Mouse (Mus musculus): ENCODE measurements around the gene Sdk2.

Sdk2 gene

DNA sequence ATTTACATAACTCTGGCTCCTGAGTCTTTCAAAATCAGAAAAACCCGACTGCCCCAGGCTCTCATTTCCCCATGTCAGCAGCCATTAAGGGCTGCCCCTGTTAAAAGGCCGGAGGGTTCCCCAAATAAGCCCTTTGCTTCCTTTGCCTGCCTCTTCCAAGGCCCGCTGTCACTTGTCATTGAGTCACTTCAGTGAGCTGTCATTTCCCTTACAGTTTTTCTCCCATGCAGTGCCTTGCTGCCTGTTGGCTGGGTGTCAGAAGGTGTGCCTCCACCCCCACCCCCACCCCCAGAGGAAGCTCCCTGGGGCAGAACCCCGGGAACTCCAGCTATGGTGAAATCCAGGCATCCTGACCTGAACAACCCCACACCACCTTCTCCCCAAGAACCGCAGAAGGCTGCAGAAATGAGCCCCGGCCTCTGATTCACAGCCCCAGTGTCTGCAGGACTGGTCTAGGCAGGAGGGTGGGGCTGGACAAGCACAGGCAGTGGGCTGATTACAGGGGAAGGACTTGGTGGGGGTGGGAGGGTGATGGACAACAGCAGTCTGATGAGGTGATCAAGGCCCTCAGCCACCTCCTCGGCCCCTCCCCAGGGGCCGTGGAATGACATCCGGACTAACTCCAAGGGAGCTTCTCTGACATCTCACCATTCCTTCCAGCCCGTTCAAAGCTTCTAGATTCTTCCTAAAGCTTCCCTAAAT is 300.4 kb downstream of the Sdk2 start:
- DNase-seq (ENCODE audit: low read depth): peak; percentile 34

DNA sequence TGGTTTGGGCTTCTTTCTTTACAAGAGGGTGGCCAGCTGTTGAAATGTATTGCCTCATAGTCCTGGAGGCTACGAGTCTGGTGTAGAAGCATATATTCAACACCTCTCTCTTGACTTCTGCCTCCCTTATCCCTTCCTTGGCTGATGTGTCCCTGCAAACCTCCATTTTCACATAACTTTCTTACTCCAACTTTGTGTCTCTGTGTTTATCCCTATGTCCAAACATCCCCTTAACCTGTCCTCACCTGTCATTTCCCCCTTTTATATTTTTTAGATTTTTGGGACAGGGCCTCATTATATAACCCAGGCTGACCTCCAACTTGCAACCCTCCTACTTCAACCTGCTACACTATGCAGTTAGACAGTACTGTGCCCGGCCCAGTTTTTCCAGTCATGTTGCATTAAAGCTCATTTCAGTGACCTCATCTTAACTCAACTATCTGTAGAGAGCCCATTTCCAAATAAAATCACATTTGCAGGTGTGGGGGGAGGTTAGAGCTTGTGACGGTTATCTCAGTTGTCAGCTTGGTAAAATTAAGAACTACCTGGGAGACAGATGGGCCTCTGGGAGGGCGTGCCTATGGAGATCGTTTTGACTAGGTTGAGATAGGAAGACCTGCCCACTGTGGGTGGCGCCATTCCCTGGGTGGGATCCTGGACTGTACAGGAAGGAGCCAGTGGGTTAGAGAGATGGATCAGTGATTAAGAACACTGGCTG is 302.6 kb downstream of the Sdk2 start:
- DNase-seq (ENCODE audit: low read depth): no peak

DNA sequence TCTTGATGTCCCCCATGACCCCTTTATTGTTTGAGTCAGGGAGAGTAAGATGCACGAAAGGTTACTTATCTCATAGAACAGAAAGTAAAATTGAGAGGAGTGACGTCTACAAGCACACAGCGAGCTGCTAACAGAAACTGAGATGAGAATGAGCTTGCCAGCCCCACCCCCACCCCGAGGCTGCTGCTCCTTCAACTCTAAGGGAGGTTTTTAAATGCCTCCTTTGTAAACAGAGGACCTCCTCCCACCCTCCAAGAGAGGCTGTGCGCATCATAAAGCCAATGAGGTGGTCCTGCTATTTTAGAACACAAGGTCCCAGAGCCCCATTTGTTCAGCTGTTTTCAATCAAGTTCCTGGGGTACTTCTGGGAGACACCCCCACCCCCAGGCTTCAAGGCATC is 303.4 kb downstream of the Sdk2 start:
- no peak for DNase-seq (ENCODE audit: low read depth)

DNA sequence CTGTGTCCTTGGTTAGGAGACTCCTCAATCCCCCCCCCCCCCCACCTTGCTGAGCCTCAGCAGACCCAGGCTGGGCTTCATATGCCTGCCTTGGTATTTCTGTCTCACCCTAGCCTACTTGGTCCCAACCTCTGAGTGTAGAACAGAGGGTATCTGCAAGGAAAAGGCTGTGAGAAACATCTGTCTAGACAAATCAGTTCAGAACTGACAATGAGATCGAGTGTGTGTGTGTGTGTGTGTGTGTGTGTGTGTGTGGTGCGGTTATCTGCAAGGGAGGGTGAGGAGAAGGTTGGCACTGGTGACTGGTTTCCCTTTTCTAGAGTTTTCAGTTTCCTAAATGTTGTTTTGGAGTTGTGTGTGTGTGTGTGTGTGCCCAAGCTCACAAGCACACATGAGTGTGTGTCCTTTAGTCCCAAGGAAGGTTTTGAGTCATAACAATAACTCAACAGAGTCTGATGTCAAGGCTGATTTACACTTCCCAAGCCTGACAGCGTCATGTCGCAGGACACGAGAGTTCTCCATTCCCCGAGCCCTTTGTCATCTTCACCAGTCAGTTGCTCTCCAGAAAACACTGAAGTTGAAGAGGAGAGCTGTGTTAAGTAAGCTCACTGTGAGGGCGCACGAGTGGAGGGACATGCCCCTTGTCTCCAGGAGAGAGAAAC is 304.6 kb downstream of the Sdk2 start:
- no peak for DNase-seq (ENCODE audit: low read depth)

DNA sequence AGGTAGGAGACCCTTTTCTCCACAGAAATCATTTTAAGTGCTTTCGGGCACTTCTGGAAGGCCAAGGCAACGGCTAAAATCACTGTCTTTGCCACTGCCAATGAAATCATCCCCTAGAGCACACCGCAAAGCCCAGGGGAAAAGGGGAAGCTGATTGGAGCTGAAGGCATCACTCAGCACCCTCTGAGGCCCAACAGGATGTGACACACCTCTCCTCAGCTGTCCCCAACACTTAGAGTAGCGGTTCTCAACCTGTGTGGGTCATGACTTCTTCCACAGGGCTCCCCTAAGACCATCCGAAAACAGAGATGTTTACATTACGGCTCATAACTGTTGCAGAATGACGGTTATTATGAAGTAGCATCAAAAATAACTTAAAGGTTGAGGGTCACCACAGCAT is 305.2 kb downstream of the Sdk2 start:
- no peak for DNase-seq (ENCODE audit: low read depth)

DNA sequence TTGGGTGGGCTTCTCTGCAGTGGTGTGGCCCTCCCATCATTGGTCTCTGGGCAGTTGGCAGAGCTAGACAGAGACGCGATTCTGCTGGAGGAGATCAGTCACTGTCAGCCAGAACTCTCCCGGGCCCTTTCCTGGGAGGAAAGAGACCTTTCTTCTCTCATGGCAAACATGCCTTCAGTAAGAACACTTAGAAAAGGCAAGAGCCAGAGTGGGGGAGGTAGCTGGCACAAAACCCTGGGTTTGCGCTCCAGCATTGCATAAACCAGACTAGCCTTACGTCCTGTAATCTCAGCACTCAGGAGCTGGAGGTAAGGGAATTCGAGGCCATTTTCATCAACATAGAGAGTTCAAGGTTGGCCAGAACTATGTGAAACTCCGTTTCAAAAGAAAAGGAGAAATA is 306.4 kb downstream of the Sdk2 start:
- peak; percentile 23 for DNase-seq (ENCODE audit: low read depth)

DNA sequence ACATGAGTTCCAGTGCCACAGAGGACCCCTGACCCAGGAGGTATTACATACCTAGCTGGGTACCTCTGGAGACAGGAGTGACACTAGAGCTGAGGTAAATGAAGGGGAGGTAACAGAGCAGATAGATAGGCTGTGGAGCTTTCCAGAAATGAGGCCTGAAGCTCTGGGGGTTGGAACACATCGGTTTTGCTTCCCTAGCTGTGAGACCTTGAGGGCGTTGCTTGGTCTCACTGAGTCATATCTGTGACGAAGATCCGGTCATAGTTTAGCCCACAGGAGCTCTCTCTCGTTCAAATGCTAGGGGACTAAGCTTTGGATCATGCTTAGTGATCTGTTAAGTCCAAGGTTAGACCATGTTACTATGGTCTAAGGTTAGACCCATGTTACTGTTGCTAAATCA is 308.0 kb downstream of the Sdk2 start:
- no peak for DNase-seq (ENCODE audit: low read depth)

DNA sequence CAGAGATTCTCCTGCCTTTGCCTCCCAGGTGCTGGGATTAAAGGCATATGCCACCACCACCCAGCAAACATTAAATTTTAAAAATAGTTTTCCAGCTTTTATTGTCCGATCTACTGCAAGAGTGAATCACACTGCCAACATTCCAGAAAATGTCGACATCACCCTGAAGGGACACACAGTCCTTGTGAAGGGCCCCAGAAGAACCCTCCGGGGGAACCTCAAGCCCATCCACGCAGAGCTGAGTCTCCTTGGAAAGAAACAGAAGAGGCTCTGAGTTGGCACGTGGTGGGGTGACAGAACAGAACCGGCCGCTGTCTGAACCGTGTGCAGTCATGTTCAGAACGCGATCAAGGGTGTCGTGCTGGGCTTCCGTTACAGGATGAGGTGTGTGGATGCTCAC is 310.3 kb downstream of the Sdk2 start:
- DNase-seq (ENCODE audit: low read depth): no peak

DNA sequence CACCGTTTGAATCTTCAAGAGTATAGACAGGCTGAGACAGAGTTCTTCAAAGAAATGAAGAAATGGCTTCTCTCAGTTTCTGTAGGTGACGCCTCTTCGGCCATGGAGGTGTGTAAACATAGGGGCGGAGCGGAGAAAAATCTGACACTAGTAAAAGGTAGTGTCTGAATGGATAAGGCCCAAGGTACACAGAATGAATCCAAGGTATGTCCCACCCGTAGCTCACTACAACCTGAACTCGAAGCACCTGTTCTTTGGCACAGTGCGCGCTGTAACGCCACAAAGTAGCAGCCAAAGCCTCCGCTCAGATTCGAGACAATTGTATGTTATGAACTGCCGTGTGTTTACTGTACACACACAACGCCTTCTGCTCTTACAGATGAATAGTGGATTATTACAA is 311.0 kb downstream of the Sdk2 start:
- no peak for DNase-seq (ENCODE audit: low read depth)

DNA sequence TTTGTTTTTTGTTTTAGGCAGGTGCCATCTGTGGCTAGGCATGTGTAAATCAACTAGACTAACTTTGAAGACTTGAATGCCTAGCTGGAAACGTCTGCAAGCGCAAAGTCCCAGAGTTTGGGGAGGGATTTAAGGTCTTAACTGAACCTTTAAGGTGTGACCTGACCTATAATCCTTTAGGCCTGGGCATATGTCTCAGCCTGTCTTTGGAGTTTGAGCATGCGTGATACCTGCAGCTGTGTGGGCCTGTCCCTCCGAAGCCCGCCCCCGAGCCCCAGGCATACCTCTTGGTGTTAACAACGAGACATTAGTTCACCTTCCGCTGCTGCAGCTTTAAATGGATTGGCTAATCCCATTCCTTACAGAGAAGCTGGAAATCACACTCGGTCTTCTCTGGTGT is 312.0 kb downstream of the Sdk2 start:
- no peak for DNase-seq (ENCODE audit: low read depth)

DNA sequence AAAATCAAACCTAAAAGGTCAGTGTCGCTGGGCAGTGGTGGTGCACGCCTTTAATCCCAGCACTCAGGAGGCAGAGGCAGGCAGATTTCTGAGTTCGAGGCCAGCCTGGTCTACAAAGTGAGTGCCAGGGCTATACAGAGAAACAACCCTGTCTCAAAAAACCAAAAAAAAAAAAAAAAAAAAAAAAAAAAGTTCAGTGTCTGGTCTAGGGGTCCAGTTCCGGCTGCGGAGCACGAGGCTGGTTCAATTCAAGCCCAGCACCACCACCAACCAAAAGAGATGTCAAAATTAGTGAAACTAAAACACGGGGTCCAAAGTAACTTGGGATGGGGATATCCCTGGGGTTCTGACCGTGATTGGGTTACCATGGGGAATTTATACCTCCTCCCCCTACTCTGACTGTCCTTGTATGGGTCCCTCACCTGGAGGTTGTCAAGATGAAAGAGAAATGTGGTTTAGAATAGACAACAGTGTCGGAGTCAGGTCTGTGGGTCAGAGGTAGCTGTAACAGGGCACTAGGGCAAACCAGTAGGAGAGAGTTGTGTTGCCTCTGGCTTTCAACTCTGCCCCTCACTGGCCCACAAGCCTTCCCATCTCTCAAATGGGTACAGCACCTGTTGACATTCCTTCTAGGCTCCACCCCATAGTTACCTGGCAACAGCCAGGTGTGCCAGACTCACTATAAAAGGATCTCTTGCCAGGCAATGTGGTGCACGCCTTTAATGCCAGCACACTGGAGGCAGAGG is 314.0 kb downstream of the Sdk2 start:
- no peak for DNase-seq (ENCODE audit: low read depth)

DNA sequence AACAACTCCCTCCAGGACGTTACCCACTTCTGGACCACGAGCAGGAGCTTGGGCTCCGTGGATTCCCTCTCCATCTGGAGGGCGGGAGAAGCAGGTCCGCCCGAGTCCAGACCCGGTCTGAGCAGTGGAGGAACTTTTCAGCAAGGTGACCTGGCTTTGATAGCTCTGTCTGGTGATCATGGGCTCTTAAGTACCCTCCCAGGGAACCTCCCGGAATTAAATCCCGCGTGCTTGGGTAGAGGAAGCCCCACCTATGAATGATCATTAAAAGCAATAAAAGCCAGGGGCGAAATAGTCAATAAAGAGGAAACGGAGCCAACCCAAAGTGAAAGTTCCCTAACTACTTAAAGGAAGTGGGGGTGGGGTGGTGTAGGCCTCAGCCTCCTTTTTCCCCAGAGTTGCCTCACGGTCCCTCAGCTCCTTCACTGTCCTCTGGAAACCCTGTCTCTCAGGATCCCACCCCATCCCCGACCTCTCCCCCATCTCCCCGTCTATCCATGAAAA is 314.6 kb downstream of the Sdk2 start:
- DNase-seq (ENCODE audit: low read depth): no peak

DNA sequence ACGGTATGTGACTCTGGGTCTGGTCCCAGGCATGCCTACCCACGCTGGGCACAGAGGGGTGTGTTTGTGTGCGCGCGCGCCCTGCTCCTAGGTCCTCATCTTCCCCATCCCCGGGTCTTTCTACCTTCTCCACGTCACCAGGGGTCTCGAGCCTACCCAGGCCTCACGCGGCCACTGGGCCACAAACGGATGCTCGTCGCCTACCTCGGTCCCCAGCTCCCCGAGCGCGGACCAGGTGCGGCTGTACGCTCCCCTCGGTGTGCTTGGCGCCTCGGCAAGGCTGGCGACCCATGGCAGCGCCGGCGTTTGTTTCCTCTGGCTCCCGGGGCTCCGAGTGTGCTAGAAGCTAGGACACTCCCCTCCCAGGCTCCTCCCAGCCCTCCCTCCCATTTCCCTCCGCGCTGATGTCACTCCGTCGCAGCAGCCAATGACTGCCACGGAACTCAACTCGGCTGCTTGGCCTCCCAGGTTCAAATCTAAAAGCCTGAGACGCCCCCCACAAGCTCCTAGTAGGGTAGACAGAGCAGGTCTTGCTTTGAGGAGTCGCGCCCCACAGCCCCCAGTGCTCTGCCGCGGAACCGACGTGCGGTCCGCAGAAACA is 315.3 kb downstream of the Sdk2 start, which contains the start of gene Cdc42ep4:
Gene Cdc42ep4, minus strand, starts transcription at position 398 of the 601 bp plus-strand sequence.
- DNase-seq (ENCODE audit: low read depth): peak; percentile 86

DNA sequence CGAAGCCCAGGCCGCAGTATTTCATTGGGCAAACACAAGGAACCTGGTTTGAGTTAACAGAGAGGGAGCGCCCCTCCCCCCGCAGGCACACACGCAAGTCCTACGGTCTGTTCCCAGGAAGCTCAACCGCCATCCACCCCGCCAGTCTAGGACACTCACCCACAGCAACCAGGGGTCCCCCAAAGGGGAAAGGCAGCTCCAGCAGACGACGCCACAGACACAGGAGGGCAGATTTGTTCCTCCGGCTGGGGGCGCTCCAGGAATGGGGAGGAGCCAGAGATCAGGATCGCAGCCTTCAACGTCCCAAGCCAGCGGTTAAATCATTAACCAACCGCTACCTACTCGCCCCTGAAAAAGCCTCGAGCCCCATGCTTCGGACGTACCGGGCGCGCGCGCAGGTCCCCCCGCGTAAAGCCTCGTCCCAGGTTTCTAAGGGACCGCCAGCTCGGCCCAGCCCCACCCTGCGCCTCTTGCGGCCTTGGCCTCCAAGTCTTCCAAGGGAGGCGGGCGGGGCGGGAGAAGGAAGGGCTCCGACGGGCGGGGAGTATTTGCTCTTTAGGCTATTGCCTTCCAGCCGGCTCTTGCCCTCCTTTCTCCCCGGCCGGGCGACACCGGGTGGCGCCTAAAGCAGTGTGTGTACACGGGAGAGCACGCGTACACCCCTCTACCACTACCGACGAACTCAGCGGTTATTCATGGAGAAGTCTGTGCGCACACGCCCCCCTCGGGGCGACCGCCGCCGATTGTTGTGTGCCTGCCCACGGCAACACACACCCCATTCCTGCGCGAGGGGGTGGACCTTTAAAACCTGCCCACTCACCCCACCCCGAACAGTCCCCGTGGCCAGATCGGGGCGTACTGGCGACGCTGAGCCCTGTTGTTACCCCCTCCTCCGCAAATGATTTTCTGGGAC is 316.0 kb downstream of the Sdk2 start:
- DNase-seq (ENCODE audit: low read depth): no peak

DNA sequence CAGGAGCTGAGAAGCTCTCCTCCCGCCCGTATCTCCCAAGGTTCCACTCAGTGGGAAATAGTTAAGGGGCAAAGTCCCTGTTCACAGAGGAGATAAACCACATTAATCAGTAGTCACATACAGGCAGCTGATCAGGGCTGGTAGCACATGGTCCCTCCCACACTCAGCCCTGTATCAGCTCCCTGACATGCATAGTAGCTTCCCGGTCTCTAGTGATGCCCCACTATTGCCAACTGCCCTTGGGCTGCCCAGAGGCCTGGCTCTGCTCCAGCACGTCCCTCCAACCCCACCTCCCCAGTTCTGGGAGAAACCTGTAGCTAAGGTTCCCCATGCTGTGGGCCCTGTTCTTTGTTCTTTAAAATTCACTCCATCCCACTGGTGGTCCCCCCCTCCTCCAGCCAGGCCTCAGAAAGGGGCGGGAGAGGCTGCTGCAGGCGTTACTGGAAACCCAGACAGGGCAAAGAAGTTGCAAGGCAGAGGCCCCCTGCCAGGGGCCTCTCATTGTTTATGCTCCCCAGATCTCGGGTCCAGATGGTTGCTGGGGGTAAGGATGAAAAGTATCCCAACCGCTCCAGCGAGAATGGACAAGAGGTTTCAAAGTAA is 317.0 kb downstream of the Sdk2 start:
- no peak for DNase-seq (ENCODE audit: low read depth)

DNA sequence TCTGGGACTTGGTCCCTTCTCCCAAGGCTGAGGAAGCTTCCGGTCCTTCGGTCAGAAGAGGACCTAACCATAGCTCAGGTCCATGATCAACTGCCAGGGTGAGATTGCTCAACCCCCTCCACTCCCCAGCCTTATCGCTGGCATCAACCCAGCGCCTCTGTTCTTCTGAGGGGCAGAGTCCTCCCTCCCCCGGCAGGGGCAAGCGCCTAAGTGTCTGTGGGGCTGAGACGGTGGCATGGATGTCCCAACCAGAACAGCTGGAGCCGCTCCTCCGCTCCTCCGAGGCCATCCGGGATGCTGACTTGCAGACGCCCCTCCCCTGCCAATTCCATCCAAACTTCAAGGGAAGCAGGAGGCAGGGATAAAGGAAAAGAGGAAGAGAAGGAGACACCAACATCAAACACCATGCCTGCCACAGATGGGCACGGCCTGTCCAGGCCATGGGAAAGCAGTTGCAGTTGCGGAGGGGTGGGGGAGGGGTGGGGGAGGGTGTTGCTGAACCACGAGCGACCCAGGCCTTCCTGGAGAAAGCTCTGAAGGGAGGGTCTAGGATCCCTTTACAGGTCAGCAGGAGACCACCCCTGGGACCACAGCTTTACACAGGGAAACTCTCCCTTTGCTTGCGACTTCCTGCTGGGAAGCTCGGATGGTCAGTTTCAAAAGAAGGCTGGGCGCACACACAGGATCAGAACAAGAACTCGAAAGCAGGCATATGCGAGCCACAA is 317.9 kb downstream of the Sdk2 start:
- DNase-seq (ENCODE audit: low read depth): no peak

DNA sequence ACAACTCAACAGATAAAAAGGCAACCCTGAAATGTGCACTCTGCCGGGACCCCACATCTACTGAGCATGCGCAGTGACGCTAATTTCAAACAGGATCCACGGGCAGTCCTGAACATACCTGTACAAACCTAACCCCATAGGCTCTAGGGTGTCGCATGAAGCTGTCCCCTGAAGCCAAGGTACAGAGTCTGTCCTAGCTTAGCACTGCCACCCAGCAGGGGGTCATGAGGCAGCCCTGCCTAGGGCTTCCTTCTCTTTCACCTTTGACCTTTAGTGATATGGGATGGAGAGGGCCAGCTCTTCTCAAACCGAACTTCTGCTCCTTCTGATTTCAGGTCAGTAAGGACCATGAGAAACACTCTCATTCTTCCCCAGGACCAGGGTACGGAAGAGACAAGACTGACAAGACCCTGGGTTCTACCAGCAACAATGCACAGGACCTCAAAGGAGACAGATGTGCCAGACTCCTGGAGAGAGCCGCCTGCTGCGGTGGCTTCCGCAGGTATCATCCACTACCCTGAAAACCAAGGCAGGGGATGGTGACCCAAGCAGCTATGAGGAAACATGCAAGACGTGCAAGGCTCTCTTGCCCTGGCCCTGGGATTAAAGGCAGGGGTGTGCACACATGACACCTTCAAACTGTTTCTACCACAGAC is 319.0 kb downstream of the Sdk2 start:
- no peak for DNase-seq (ENCODE audit: low read depth)

DNA sequence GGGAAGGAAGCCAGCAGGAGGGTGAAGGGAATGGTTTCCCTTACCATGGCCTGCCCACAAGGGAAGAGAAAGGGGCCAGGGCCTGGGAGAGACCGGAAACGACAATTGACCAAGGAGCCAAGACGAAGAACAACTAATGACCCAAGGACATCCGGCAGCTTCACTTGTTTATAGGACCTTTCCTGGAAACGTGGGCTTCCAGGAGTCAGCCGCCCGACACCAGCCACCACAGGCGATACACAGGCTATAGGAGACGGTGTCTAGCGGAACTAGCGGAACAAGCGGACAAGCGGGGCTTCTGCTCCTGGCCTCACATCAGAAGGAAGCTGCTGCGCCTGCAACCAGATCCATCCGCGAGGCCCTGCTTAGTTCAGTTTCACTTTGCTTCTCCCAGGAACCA is 319.8 kb downstream of the Sdk2 start:
- DNase-seq (ENCODE audit: low read depth): no peak

DNA sequence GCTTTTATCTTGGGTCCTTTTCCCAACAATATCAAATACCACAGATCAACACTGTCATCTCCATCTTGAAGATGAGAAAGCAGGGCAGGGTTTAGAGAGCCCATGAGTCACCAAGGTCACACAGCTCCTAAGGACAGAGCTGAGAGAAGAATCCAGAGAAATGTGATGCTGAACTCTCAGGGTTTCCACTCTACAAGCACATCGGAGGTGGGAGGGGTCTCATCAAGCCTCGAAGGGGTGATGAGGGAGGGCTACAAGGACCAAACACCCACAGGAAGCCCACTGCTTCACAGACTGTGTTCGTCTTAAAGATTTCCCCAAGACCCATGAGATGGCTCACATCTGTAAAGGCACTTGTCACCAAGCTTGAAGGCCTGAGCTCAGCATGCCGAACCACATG is 320.9 kb downstream of the Sdk2 start:
- DNase-seq (ENCODE audit: low read depth): no peak
